Mouse (Mus musculus) forebrain, embryonic 15.5 days (tissue): Measurements from ENCODE around the gene Actb. TPM values are rescaled to one million over a fixed set of nuclear protein-coding genes. Genes with fewer than 3 reads are reported as not detected.

Source experiments
- ATAC-seq: fragments of 200-750 bp; cut with Nextera tagmentation; replicated peaks from 2 replicates; pipeline ENCODE4 v1.8.0; 2017; ENCODE audit warnings: mild to moderate bottlenecking, moderate TSS enrichment, moderate library complexity
- H3K27ac ChIP-seq: fragments of 300-500 bp; sonication (generic); replicated peaks from 2 replicates; pipeline ENCODE4 v1.5.1; 2015; ENCODE audit warnings: mild to moderate bottlenecking, inconsistent platforms
- H3K27me3 ChIP-seq: fragments of 300-500 bp; sonication (generic); 2 replicates; pipeline ENCODE4 v1.6.1; 2015; ENCODE audit warnings: inconsistent platforms
- H3K36me3 ChIP-seq: fragments of 300-500 bp; sonication (generic); 2 replicates; pipeline ENCODE4 v1.6.1; 2015; ENCODE audit warnings: mild to moderate bottlenecking, inconsistent platforms
- H3K4me1 ChIP-seq: fragments of 300-500 bp; sonication (generic); 2 replicates; pipeline ENCODE4 v1.6.1; 2015; ENCODE audit warnings: inconsistent platforms
- H3K4me2 ChIP-seq: fragments of 300-500 bp; sonication (generic); replicated peaks from 2 replicates; pipeline ENCODE4 v1.6.1; 2015; ENCODE audit warnings: mild to moderate bottlenecking, inconsistent platforms
- H3K4me3 ChIP-seq: fragments of 300-500 bp; sonication (generic); 2 replicates; pipeline ENCODE4 v1.5.1; 2015; ENCODE audit warnings: mild to moderate bottlenecking, inconsistent platforms
- H3K9ac ChIP-seq: fragments of 300-500 bp; sonication (generic); replicated peaks from 2 replicates; pipeline ENCODE4 v1.6.1; 2015; ENCODE audit warnings: mild to moderate bottlenecking, inconsistent platforms
- H3K9me3 ChIP-seq: fragments of 300-500 bp; sonication (generic); 2 replicates; pipeline ENCODE4 v1.6.1; 2016; ENCODE audit warnings: inconsistent platforms
- WGBS: fragments of 180-500 bp; shearing (Covaris S2); methylation state at CpG from one replicate; pipeline ENCODE4 v1.1.7; 2015; ENCODE audit warnings: mixed read lengths; 5-methylcytosine and 5-hydroxymethylcytosine counted together
- polyA plus RNA-seq: library from polyadenylated mRNA; unstranded; fragments of >200 nt; fragmentation: Nextera tagmentation; extraction: Ambion mirVana; gene quantifications from 2 replicates; pipeline ENCODE4 v1.2.1, GENCODE M21; 2015

The Actb gene
- polyA plus RNA-seq, 1 experiment from 2014 or later = 16,767 TPM

GRCm38 (mm10) chr5:142920311-142921073 lies 13.9 kb upstream of the Actb start:
- Histone ChIP-seq H3K4me2 (no peak overlapping the region), H3K36me3 (no peaks in the 10 kb centered on the region), H3K4me1 (no peaks in the 10 kb centered on the region), H3K27me3 (no peaks in the 10 kb centered on the region), H3K4me3 (no peak overlapping the region), H3K9me3 (no peaks in the 10 kb centered on the region), H3K9ac (no peak overlapping the region), H3K27ac (no peak overlapping the region)
- no peak for ATAC-seq
- WGBS = 66% methylated on average over 8 of the region's 8 CpGs

- Histone ChIP-seq H3K4me3 (no peak overlapping the region), H3K9me3 (no peaks in the 10 kb centered on the region), H3K36me3 (no peaks in the 10 kb centered on the region), H3K27me3 (no peaks in the 10 kb centered on the region), H3K4me1 (no peaks in the 10 kb centered on the region), H3K4me2 (no peak overlapping the region), H3K9ac (no peak overlapping the region), H3K27ac (no peak overlapping the region)
- ATAC-seq = no peak
- 91% methylated on average over 8 of the region's 8 CpGs for WGBS
Measured at GRCm38 (mm10) chr5:142917402-142917801, 10.8 kb upstream of the Actb start.

- no peak overlapping the region for H3K9ac ChIP-seq
- no peaks in the 10 kb centered on the region for H3K4me1 ChIP-seq
- H3K4me2 ChIP-seq = no peak overlapping the region
- H3K4me3 ChIP-seq = no peak overlapping the region
- 84% methylated on average over 7 of the region's 7 CpGs for WGBS
- H3K36me3 ChIP-seq = no peaks in the 10 kb centered on the region
- no peak overlapping the region for H3K27ac ChIP-seq
- ATAC-seq = no peak
- no peaks in the 10 kb centered on the region for H3K27me3 ChIP-seq
- H3K9me3 ChIP-seq = no peaks in the 10 kb centered on the region
Measured at GRCm38 (mm10) chr5:142916593-142916992, 10.0 kb upstream of the Actb start.

GRCm38 (mm10) chr5:142915231-142915630 lies 8.7 kb upstream of the Actb start:
- no peaks in the 10 kb centered on the region for H3K27me3 ChIP-seq
- H3K4me2 ChIP-seq = no peak overlapping the region
- no peak for ATAC-seq

GRCm38 (mm10) chr5:142912739-142913138 lies 6.2 kb upstream of the Actb start:
- ATAC-seq = no peak
- WGBS = 81% methylated on average over 4 of the region's 4 CpGs
- Histone ChIP-seq H3K36me3 (no peaks in the 10 kb centered on the region), H3K27me3 (no peaks in the 10 kb centered on the region), H3K27ac (no peak overlapping the region), H3K4me3 (no peak overlapping the region), H3K9me3 (no peaks in the 10 kb centered on the region), H3K4me2 (no peak overlapping the region), H3K9ac (no peak overlapping the region), H3K4me1 (peaks cover 11% of the 10 kb centered on the region)

More at GRCm38 (mm10) chr5:142915231-142915630, 8.7 kb upstream of the Actb start:
- Histone ChIP-seq H3K9ac (no peak overlapping the region), H3K4me1 (no peaks in the 10 kb centered on the region), H3K36me3 (no peaks in the 10 kb centered on the region), H3K27ac (no peak overlapping the region), H3K4me3 (no peak overlapping the region), H3K9me3 (no peaks in the 10 kb centered on the region)
- 96% methylated on average over 11 of the region's 11 CpGs for WGBS

- Histone ChIP-seq H3K27ac (no peak overlapping the region), H3K4me3 (no peak overlapping the region), H3K9ac (no peak overlapping the region), H3K36me3 (no peaks in the 10 kb centered on the region), H3K9me3 (no peaks in the 10 kb centered on the region), H3K4me2 (no peak overlapping the region), H3K4me1 (peaks cover 15% of the 10 kb centered on the region), H3K27me3 (no peaks in the 10 kb centered on the region)
- ATAC-seq = no peak
- 98% methylated on average over 3 of the region's 3 CpGs for WGBS
Measured at GRCm38 (mm10) chr5:142912320-142912719, 5.8 kb upstream of the Actb start.

GRCm38 (mm10) chr5:142911629-142912028 lies 5.1 kb upstream of the Actb start:
- Histone ChIP-seq H3K9ac (no peak overlapping the region), H3K27me3 (no peaks in the 10 kb centered on the region), H3K4me2 (no peak overlapping the region), H3K36me3 (no peaks in the 10 kb centered on the region), H3K9me3 (no peaks in the 10 kb centered on the region), H3K4me1 (peaks cover 20% of the 10 kb centered on the region), H3K27ac (no peak overlapping the region), H3K4me3 (no peak overlapping the region)
- ATAC-seq = no peak
- 93% methylated on average over 2 of the region's 2 CpGs for WGBS

GRCm38 (mm10) chr5:142909576-142910278 lies 3.2 kb upstream of the Actb start:
- WGBS = 69% methylated on average over 8 of the region's 8 CpGs
- no peak for ATAC-seq
- Histone ChIP-seq H3K27me3 (no peaks in the 10 kb centered on the region), H3K4me2 (no peak overlapping the region), H3K36me3 (peaks cover 7% of the 10 kb centered on the region), H3K9me3 (no peaks in the 10 kb centered on the region), H3K4me3 (no peak overlapping the region), H3K27ac (peak overlapping the region; percentile 24), H3K9ac (no peak overlapping the region), H3K4me1 (peaks cover 23% of the 10 kb centered on the region)

GRCm38 (mm10) chr5:142908941-142909575 lies 2.5 kb upstream of the Actb start:
- H3K4me1 ChIP-seq = peaks cover 30% of the 10 kb centered on the region
- 28% methylated on average over 5 of the region's 5 CpGs for WGBS
- H3K4me3 ChIP-seq = no peak overlapping the region
- no peak overlapping the region for H3K9ac ChIP-seq
- no peak for ATAC-seq
- peaks cover 14% of the 10 kb centered on the region for H3K36me3 ChIP-seq
- no peaks in the 10 kb centered on the region for H3K9me3 ChIP-seq
- H3K27me3 ChIP-seq = no peaks in the 10 kb centered on the region
- H3K4me2 ChIP-seq = no peak overlapping the region
- H3K27ac ChIP-seq = peak overlapping the region; percentile 24

GRCm38 (mm10) chr5:142907803-142908559 lies 1.4 kb upstream of the Actb start:
- H3K4me2 ChIP-seq = peak overlapping the region; percentile 86
- H3K27ac ChIP-seq = peak overlapping the region; percentile 100
- H3K4me3 ChIP-seq = peak overlapping the region; percentile 96; the same call in 1 of the 2 replicates
- peaks cover 38% of the 10 kb centered on the region for H3K4me1 ChIP-seq
- no peaks in the 10 kb centered on the region for H3K9me3 ChIP-seq
- peak overlapping the region; percentile 18; the same call in 1 of the 2 replicates for H3K9ac ChIP-seq
- WGBS = 65% methylated on average over 5 of the region's 5 CpGs
- ATAC-seq = no peak
- H3K36me3 ChIP-seq = peaks cover 23% of the 10 kb centered on the region
- no peaks in the 10 kb centered on the region for H3K27me3 ChIP-seq

GRCm38 (mm10) chr5:142907048-142907802 lies 671 bp upstream of the Actb start:
- peak overlapping the region; percentile 100 for H3K27ac ChIP-seq
- peak overlapping the region; percentile 71 for H3K9ac ChIP-seq
- H3K4me3 ChIP-seq = peak overlapping the region; percentile 96
- WGBS = 16% methylated on average over 14 of the region's 14 CpGs
- H3K9me3 ChIP-seq = no peaks in the 10 kb centered on the region
- H3K36me3 ChIP-seq = peaks cover 31% of the 10 kb centered on the region
- ATAC-seq = 0 out of 2 replicates have a peak, but pooled peaks have one; percentile 12
- H3K4me2 ChIP-seq = peak overlapping the region; percentile 86
- no peaks in the 10 kb centered on the region for H3K27me3 ChIP-seq
- peaks cover 46% of the 10 kb centered on the region for H3K4me1 ChIP-seq
